Mouse (Mus musculus): Measurements from ENCODE around the gene Gfod1. TPM values are rescaled to one million over a fixed set of nuclear protein-coding genes. Genes with fewer than 3 reads are reported as not detected.

Gfod1 gene
- total RNA-seq, 1 experiment, result 4.8 TPM

DNA sequence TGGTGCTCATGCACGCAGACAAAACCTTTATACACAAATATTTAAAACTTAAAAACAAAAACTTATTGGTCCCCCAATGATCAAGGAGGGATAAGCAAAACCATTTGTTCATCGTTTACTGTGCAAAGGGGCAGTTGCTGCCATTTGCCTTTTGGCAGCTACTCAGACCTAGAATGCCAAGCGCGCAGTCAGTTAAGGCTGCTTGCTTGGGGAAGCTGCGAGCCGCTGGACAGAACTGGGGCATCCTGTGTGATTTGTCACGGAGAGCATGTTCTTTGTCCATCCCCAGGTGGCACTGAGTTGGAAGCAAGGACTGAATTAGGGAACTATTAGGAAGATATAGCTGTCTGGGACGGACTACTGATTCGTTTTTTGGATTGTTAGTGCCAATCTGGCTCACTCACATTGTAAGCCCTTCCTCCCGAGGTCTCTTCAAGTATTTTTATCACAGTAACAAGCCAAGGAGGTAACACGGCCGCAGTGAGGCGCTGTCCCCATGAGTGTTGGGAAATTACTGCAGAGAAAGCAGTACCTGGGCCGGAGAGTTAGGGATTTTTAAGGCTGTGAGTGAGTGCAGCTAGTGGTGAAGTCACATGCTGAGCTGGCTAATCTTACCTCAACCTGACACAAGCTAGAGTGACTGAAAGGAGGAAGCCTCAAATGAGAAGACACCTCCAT is 131.8 kb downstream of the Gfod1 start:
- Histone ChIP-seq H3K9ac (ENCODE audit: insufficient read depth, low read depth, low read length, poor library complexity, severe bottlenecking) (peak overlapping the region; percentile 95; the same call in 1 of the 2 replicates), H3K36me3 (ENCODE audit: control insufficient read depth, insufficient read depth, low read length, poor library complexity, severe bottlenecking) (no peaks in the 10 kb centered on the region), H3K4me1 (ENCODE audit: control insufficient read depth in 2 of 2, insufficient read depth in 2 of 2, low read length in 2 of 2, poor library complexity in 1 of 2) (peaks cover 0 to 2% of the 10 kb centered on the region in 2 experiments; a peak in 1 of 4 replicates), H3K9me3 (ENCODE audit: control insufficient read depth, insufficient read depth, low read depth, low read length) (no peaks in the 10 kb centered on the region), H3K4me3 (ENCODE audit: insufficient read depth in 1 of 2, low read depth in 1 of 2, low read length in 2 of 2, poor library complexity in 1 of 2, severe bottlenecking in 1 of 2) (peak overlapping the region; percentile 76 to 81), H3K27ac (ENCODE audit: insufficient read depth, low read depth, low read length, poor library complexity, severe bottlenecking) (no peak overlapping the region)
- in situ Hi-C loops (cut with MboI; ENCODE audit: low sequenced_read_pairs in 2 of 2, unreplicated experiment in 2 of 2), result loop anchor here in 1 of 2 experiments (10.0 to 25.0 kb wide), 2 partner anchors 153 to 565 kb away; no protein-coding TSS in a partner anchor
- peak; percentile 68 for DNase-seq (ENCODE audit: low read depth, low spot score)
- no peak for TF ChIP-seq ZNF384 (IDR thresholded peaks at IDR 0.05; ENCODE audit: low read depth, low read length)
- peak; percentile 20; the same call in 1 of the 2 replicates for TF ChIP-seq ZC3H11A (IDR thresholded peaks at IDR 0.05; ENCODE audit: borderline replicate concordance, low read depth, low read length)

DNA sequence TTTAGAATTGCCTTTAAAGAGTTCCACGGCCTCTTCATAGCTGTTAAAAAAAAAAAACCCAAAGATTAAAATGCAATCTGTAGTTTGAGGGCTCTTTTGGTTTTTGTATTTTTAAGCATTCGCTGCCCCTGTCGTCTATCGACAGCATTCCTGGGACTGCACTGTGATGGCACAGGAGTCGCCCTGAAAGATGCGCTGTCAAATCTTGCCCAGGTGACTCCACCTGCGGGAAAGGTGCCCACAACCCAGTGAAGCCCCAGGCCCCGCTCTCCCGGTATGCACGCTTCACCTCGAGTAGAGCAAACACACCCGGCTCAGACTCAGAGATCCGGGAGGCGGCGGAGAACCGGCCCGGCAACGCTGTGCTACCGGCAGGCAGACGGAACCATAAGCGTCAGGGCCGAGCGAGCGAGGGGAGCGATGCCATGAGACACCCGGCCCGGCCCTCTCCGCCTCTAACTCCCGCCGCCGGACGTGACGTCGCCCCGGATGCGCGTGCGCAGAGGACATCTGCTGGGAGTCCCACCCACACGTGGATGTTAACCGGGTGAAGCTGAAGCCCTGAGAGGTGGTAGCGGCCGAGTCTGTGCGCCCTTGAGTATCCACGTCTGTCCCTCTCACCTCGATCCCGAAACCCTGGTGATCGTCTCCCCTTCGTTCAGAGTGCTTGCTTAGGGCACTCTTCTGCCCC is 132.8 kb downstream of the Gfod1 start, which contains the start of gene Tbc1d7:
Tbc1d7 (minus strand) TSS at position 482 of the 691 bp plus-strand sequence.
- Histone ChIP-seq H3K36me3 (ENCODE audit: control insufficient read depth, insufficient read depth, low read length, poor library complexity, severe bottlenecking) (no peaks in the 10 kb centered on the region), H3K27ac (ENCODE audit: insufficient read depth, low read depth, low read length, poor library complexity, severe bottlenecking) (peak within 1 kb of the TSS; percentile 52; the same call in 1 of the 2 replicates), H3K4me1 (ENCODE audit: control insufficient read depth in 2 of 2, insufficient read depth in 2 of 2, low read length in 2 of 2, poor library complexity in 1 of 2) (peaks cover 0 to 2% of the 10 kb centered on the region in 2 experiments; a peak in 1 of 4 replicates), H3K9ac (ENCODE audit: insufficient read depth, low read depth, low read length, poor library complexity, severe bottlenecking) (peak within 1 kb of the TSS; percentile 95), H3K9me3 (ENCODE audit: control insufficient read depth, insufficient read depth, low read depth, low read length) (no peaks in the 10 kb centered on the region), H3K4me3 (ENCODE audit: insufficient read depth in 1 of 2, low read depth in 1 of 2, low read length in 2 of 2, poor library complexity in 1 of 2, severe bottlenecking in 1 of 2) (peak within 1 kb of the TSS; percentile 76 to 85)
- DNase-seq (ENCODE audit: low read depth, low spot score), result peak; percentile 93
- in situ Hi-C loops (cut with MboI; ENCODE audit: low sequenced_read_pairs in 2 of 2, unreplicated experiment in 2 of 2), result loop anchor here in 1 of 2 experiments (10.0 to 25.0 kb wide), 2 partner anchors 154 to 566 kb away; no protein-coding TSS in a partner anchor
- TF ChIP-seq CHD2 (IDR thresholded peaks at IDR 0.05; ENCODE audit: low read depth, low read length) (no peak), MAFK (IDR thresholded peaks at IDR 0.05; ENCODE audit: insufficient read depth, low read depth, low read length) (no peak), ZC3H11A (IDR thresholded peaks at IDR 0.05; ENCODE audit: borderline replicate concordance, low read depth, low read length) (no peak), HCFC1 (IDR thresholded peaks at IDR 0.05; ENCODE audit: borderline replicate concordance, insufficient read depth, low read length) (peak; percentile 83), ZNF384 (IDR thresholded peaks at IDR 0.05; ENCODE audit: low read depth, low read length) (no peak)

DNA sequence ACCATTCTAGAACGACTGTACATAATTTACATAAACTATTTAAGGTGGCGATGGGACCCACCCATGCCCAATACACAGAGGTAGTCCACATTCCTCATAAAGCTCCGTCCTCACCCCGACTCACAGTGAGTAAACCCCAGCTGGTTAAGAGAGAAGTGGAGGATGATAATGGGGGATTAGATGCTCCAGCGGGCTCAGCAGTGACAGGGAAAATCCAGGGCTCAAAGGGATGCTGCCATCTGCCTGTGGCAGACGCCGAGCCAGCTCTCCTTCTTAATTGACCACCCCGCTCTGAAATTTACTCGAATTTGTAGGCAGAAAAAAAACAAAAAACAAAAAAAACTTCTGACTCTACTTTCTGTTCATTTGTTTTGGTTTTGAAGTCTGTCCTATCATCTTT is 136.3 kb downstream of the Gfod1 start:
- in situ Hi-C loops (cut with MboI; ENCODE audit: low sequenced_read_pairs in 2 of 2, unreplicated experiment in 2 of 2), result loop anchor here in 1 of 2 experiments (25.0 kb wide), 1 partner anchor 570 kb away; no protein-coding TSS in a partner anchor
- TF ChIP-seq HCFC1 (IDR thresholded peaks at IDR 0.05; ENCODE audit: borderline replicate concordance, insufficient read depth, low read length) (no peak), ZNF384 (IDR thresholded peaks at IDR 0.05; ENCODE audit: low read depth, low read length) (no peak), CHD2 (IDR thresholded peaks at IDR 0.05; ENCODE audit: low read depth, low read length) (no peak), MAFK (IDR thresholded peaks at IDR 0.05; ENCODE audit: insufficient read depth, low read depth, low read length) (no peak), ZC3H11A (IDR thresholded peaks at IDR 0.05; ENCODE audit: borderline replicate concordance, low read depth, low read length) (no peak)
- no peaks in the 10 kb centered on the region; the same call in 1 of the 2 replicates for H3K36me3 ChIP-seq (ENCODE audit: control insufficient read depth, insufficient read depth, low read length, poor library complexity, severe bottlenecking)
- H3K4me3 ChIP-seq (ENCODE audit: insufficient read depth in 1 of 2, low read depth in 1 of 2, low read length in 2 of 2, poor library complexity in 1 of 2, severe bottlenecking in 1 of 2), result no peak overlapping the region
- peaks cover 0 to 2% of the 10 kb centered on the region in 2 experiments; a peak in 1 of 4 replicates for H3K4me1 ChIP-seq (ENCODE audit: control insufficient read depth in 2 of 2, insufficient read depth in 2 of 2, low read length in 2 of 2, poor library complexity in 1 of 2)
- H3K27ac ChIP-seq (ENCODE audit: insufficient read depth, low read depth, low read length, poor library complexity, severe bottlenecking), result no peak overlapping the region
- no peak overlapping the region for H3K9ac ChIP-seq (ENCODE audit: insufficient read depth, low read depth, low read length, poor library complexity, severe bottlenecking)
- DNase-seq (ENCODE audit: low read depth, low spot score), result no peak
- H3K9me3 ChIP-seq (ENCODE audit: control insufficient read depth, insufficient read depth, low read depth, low read length), result no peaks in the 10 kb centered on the region

DNA sequence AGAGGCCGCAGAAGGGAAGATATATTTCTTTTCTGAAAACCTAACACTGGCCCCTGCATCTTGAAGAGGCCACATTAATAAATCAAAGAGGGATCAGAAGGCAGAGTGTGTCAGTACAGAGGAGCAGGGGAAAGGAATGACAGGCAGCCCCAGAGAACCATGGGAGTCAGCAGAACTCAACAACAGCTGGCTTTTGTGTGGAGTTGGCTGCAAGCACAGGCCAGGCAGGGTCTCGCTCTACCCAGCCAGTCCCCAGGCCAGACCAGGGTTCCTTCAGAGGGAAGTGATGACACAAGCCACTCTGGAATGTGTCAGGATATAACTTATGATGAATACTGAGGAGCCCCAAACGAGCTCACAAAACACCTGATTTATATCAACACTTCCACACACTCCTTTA is 144.5 kb downstream of the Gfod1 start:
- Histone ChIP-seq H3K36me3 (ENCODE audit: control insufficient read depth, insufficient read depth, low read length, poor library complexity, severe bottlenecking) (no peaks in the 10 kb centered on the region; the same call in 1 of the 2 replicates), H3K9ac (ENCODE audit: insufficient read depth, low read depth, low read length, poor library complexity, severe bottlenecking) (no peak overlapping the region), H3K9me3 (ENCODE audit: control insufficient read depth, insufficient read depth, low read depth, low read length) (no peaks in the 10 kb centered on the region), H3K4me1 (ENCODE audit: control insufficient read depth in 2 of 2, insufficient read depth in 2 of 2, low read length in 2 of 2, poor library complexity in 1 of 2) (peaks cover 4 to 5% of the 10 kb centered on the region in 2 experiments; a peak in 1 of 4 replicates), H3K4me3 (ENCODE audit: insufficient read depth in 1 of 2, low read depth in 1 of 2, low read length in 2 of 2, poor library complexity in 1 of 2, severe bottlenecking in 1 of 2) (no peak overlapping the region), H3K27ac (ENCODE audit: insufficient read depth, low read depth, low read length, poor library complexity, severe bottlenecking) (no peak overlapping the region)
- TF ChIP-seq CHD2 (IDR thresholded peaks at IDR 0.05; ENCODE audit: low read depth, low read length), result no peak
- TF ChIP-seq ZNF384 (IDR thresholded peaks at IDR 0.05; ENCODE audit: low read depth, low read length), result no peak
- TF ChIP-seq HCFC1 (IDR thresholded peaks at IDR 0.05; ENCODE audit: borderline replicate concordance, insufficient read depth, low read length), result no peak
- no peak for TF ChIP-seq MAFK (IDR thresholded peaks at IDR 0.05; ENCODE audit: insufficient read depth, low read depth, low read length)
- no peak for TF ChIP-seq ZC3H11A (IDR thresholded peaks at IDR 0.05; ENCODE audit: borderline replicate concordance, low read depth, low read length)
- DNase-seq (ENCODE audit: low read depth, low spot score), result no peak
- in situ Hi-C loops (cut with MboI; ENCODE audit: low sequenced_read_pairs in 2 of 2, unreplicated experiment in 2 of 2), result loop anchor here in 1 of 2 experiments (25.0 kb wide), 1 partner anchor 578 kb away; no protein-coding TSS in a partner anchor

Measured in ES-E14 (cell line).